Mouse (Mus musculus) central nervous system, embryonic 18 days (tissue): ENCODE data around the gene Mindy2. TPM values are rescaled to one million over a fixed set of nuclear protein-coding genes. Genes with fewer than 3 reads are reported as not detected.

ENCODE experiments used
- polyA plus RNA-seq: library from polyadenylated mRNA; depleted of rRNA; stranded (reverse); fragments of >200 nt; gene quantifications from 2 replicates; pipeline ENCODE4 v1.2.3, GENCODE M21; 2012; rRNA removed

Mindy2 gene
- polyA plus RNA-seq = 19.9 and 21.6 TPM in 2 replicates

DNA sequence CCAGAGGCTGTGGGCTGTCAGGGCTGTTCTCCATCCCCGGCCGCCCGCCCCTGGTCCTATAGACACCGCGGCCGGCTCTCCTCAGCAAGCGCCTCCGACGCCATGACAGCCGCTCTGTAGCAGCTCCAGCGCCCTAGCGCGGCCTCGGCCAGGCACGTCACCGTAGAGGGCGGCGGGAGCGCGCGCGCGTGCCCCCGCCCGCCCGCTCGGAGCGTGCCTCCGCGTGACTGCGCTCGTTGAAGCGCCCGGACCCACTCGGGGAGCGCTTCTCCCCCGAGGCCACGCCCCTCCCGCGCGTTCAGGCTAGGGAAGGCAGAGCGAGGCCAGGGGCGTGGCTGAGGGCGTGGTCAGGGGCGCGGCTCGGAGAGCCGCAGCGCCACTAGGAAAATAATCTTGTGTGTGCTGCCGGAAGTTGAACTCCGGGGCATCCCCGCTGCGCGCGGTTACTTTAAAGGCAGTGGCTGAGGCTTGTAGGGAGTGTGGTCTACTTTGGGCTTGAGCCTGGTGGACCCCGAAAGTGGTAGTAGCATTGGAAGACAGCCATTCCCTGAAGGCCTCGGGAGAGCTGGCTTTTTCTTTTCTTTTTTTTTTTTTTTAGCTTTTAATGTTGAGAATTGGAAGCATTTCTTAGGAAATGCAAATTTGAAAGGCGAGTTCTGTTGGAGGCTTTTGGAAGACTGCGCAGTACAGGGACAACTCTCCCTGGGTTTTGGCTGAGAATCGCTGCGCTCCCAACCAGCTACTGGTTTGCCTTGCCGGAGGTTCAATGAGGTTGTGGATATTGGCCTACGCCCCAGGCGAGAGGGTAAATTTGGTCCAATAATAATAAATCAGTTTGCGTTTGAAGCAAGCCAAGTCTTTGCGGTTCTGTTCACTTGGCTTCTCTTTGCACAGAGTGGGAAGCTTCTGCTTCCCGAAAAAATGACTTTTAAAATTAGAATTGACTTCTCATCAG, at the start of gene Mindy2:
Gene Mindy2 (minus strand): TSS at position 162 of the 955 bp plus-strand sequence.

GRCm38 (mm10) chr9:70678682-70679131, 21.7 kb upstream of the Mindy2 start, which contains the start of gene Adam10:
TSS of gene Adam10 (plus strand) at chr9:70678997.

DNA sequence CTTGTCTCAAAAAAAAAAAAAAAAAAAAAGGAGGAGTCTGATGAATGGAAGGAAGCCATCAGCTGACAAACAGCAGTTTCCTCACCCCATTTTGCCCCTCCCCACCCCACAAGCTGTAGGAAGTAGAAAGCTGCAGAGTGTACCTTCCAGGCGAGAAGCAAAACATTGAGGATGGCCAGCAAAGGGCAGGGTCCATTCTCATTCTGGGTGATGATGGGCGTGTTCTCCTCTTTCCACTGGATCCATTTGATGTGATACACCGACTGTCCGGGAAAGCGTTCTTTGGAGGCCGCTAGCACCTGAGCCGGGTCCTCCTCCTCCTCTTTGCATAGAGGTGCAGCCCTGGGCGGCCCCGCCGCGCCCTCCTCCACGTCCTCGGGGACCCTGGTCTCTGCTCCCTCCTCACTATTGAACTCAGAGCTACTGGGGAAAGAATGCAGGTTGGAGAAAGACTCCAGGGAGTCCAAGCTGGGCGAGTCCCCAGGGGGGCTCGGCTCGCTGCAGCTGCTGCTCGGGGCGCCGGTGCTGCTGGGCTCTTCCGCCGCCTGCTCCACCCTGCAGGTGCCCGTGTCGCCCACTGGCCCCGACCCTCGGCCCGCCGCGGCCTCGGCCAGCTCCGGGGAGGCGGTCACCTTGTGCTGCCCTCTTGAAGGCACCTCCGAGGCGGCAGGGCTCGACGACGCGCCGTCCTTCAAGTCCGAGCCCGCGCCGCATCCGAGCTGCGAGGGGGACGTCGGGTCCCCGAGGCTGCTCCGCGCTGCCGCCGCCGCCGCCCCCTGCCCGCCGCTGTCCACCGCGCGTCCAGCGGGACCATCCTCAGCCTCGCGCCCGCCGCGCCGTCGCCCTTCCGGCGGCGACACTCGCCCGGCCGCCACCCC, 605 bp downstream of the Mindy2 start, which contains the start of gene Gm10642:
Gene Gm10642 (plus strand): TSS at position 122 of the 878 bp plus-strand sequence.

Other genes starting within 250 kb of the Mindy2 start
- gene Ccnb2, start 235.6 kb downstream of the Mindy2 start, polyA plus RNA-seq = 16.2 and 19.6 TPM in 2 replicates
- gene Rnf111, start 153.4 kb downstream of the Mindy2 start, polyA plus RNA-seq = 39.0 and 43.7 TPM in 2 replicates
- 58.5 and 59.4 TPM in 2 replicates for gene Sltm, start 114.4 kb downstream of the Mindy2 start, polyA plus RNA-seq
- gene Gm10642, start 923 bp downstream of the Mindy2 start, polyA plus RNA-seq = 0.58 and 0.59 TPM in 2 replicates
- 43.7 and 47.6 TPM in 2 replicates for gene Adam10, start 21.8 kb upstream of the Mindy2 start, polyA plus RNA-seq